Mouse (Mus musculus): Measurements from ENCODE around the gene Itprip.
A peak's percentile ranks its signal among the peaks of the same experiment; 100 is the strongest.
"Not testable (repeated sequence)": the region's sequence is repeated elsewhere in the genome, so short reads cannot be mapped to it uniquely, and the experiment has no call there.

The Itprip gene

GRCm38 (mm10) chr19:47853951-47854795 is 64.9 kb downstream of the Itprip start:
- DNase-seq (ENCODE audit: low read depth in 1 of 2, low spot score in 2 of 2): peak in 1 of 2 experiments; percentile 16

DNA sequence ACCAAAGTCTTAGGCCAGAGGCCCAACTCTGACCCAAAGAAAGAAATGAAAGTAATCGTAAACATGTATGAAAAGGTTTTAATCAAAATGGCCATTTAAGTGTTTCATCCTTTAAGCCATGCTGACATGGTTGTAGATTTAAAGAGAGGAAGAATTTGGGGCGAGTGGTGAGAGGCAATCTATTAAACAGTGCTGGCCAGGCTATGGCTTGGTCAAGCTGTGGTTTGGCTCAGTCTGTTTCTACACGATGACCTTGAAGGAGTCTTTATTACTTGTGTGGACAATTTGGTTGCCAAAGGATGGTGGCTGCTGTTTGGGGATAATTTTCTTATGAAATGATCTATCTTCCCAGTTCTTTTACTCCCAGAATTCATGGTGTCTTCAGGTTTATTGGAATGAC is 66.0 kb downstream of the Itprip start:
- no peak for DNase-seq (ENCODE audit: low read depth in 1 of 2, low spot score in 2 of 2)

DNA sequence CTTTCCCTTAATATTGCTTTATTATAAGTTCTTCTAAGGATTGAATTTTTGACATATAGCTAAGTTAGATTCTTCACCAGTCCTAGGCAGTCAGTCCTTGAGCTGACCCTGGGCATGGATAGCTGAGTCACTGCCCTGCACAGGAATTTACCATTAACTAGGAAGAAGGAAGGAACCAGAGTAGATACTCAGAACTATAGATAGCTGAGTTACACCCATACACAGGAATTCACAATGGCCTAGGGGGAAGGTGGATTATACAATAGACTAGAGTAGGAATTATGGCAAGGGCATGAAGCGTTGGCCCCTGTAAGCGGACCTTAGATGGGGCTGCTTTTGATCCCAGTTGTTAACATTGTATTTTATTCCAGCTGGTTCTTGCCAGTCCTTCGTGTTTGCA is 67.0 kb downstream of the Itprip start:
- not testable (repeated sequence) for DNase-seq (ENCODE audit: low read depth in 1 of 2, low spot score in 2 of 2)

DNA sequence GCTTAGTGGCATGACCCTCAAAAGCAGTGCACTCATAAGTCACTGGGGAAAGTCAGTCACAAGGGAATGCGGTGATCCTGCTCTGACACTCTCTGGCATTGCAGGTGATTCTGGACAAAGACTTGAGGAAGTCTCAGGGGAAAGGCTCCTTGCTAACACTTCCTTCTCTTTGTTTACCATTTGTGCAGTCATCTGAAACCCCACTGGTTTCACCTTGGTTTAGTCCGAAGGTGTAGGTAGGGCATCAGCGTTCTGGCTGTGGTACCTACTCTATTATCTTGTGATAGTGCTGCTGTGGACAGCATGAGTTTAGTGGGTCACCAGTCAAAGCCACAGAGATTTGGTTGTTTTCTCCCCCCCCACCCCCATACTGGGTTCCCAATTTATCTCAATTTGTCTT is 69.4 kb downstream of the Itprip start:
- no peak for DNase-seq (ENCODE audit: low read depth in 1 of 2, low spot score in 2 of 2)

Measured in monocyte, adult 2 months (primary cell).